Mouse (Mus musculus): ENCODE measurements around the gene Ppp2r2d.

GRCm38 (mm10) chr7:138907043-138907442, 61.2 kb downstream of the Ppp2r2d start:
- TF ChIP-seq CTCF (IDR thresholded peaks at IDR 0.05; ENCODE audit: low read depth, low read length) (no peak), GATA1 (IDR thresholded peaks at IDR 0.05; ENCODE audit: borderline replicate concordance, low read length) (no peak), TAL1 (conservative IDR thresholded peaks at IDR 0.05; ENCODE audit: low read depth, low read length) (no peak)

Measured in G1E (cell line).